16 mouse cellular contexts compared by ENCODE assay signal in genomic region chr8:39705843-39706242, GRCm38 (mm10).
"Had no signal": no experiment of that assay in that cellular context is flagged by ENCODE, and none has a peak within 500 bp of the region (broad histone marks: within the 10 kb centered on the region; RNA-seq: fewer than 3 reads in every experiment).

No protein-coding gene starts in this region.

- H3K4me3 ChIP-seq: neural tube, embryonic 13.5 days; neural tube, embryonic 15.5 days; stomach, embryonic 15.5 days had no signal

- H3K4me1 ChIP-seq: neural tube, embryonic 15.5 days; stomach, embryonic 15.5 days had no signal

- H3K9me3 ChIP-seq: neural tube, embryonic 13.5 days; neural tube, embryonic 15.5 days; stomach, embryonic 15.5 days had no signal

- DNase-seq: retina, postnatal 1 day; right cerebral cortex, adult 18-20 months; right cerebral cortex, postnatal 14 days; right cerebral cortex, postnatal 25 days; right cerebral cortex, postnatal 4 days; spleen, adult 18-20 months; thymus, adult 18-20 months; thymus, adult 2 months; thymus, postnatal 14 days; thymus, postnatal 25 days; thymus, postnatal 36 days; thymus, postnatal 4 days had no signal

- H3K36me3 ChIP-seq: neural tube, embryonic 13.5 days; neural tube, embryonic 15.5 days; stomach, embryonic 15.5 days had no signal

- H3K27me3 ChIP-seq: neural tube, embryonic 13.5 days; neural tube, embryonic 15.5 days; stomach, embryonic 15.5 days had no signal

- H3K4me2 ChIP-seq: neural tube, embryonic 13.5 days; neural tube, embryonic 15.5 days; stomach, embryonic 15.5 days had no signal

- H3K27ac ChIP-seq: neural tube, embryonic 13.5 days; neural tube, embryonic 15.5 days; stomach, embryonic 15.5 days; stomach, postnatal 0 days had no signal

- H3K9ac ChIP-seq: neural tube, embryonic 13.5 days; neural tube, embryonic 15.5 days; stomach, embryonic 15.5 days had no signal
